Mouse (Mus musculus) myocyte (in vitro differentiated cells): Measurements from ENCODE around the gene Gna11.
A peak's percentile ranks its signal among the peaks of the same experiment; 100 is the strongest.

Experiments used
- CEBPB ChIP-seq: IDR thresholded peaks from 2 replicates; pipeline ENCODE4 v1.6.1; 2011; ENCODE audit warnings: mild to moderate bottlenecking, moderate library complexity; ENCODE audit not compliant: poor library complexity, insufficient read depth, severe bottlenecking
- E2F4 ChIP-seq: IDR thresholded peaks from one replicate; pipeline ENCODE4 v1.6.1; 2011; ENCODE audit warnings: mild to moderate bottlenecking, control low read depth, moderate library complexity; ENCODE audit not compliant: insufficient read depth
- MYOG ChIP-seq, 3 experiments: IDR thresholded peaks; one replicate each; pipeline ENCODE4 v1.6.1; 2011; ENCODE audit warnings: control low read depth in 2 of 3, low read depth in 2 of 3, mild to moderate bottlenecking in 2 of 3; ENCODE audit not compliant: insufficient read length in 2 of 3, control insufficient read depth in 1 of 3, insufficient read depth in 1 of 3
- POLR2A ChIP-seq: IDR thresholded peaks from one replicate; pipeline ENCODE4 v1.6.1; 2011; ENCODE audit warnings: low read depth, mild to moderate bottlenecking, control low read depth, moderate library complexity; ENCODE audit not compliant: insufficient read length
- POLR2AphosphoS2 ChIP-seq: IDR thresholded peaks from one replicate; pipeline ENCODE4 v1.6.1; 2011; ENCODE audit warnings: low read depth, control low read depth; ENCODE audit not compliant: insufficient read length
- SRF ChIP-seq: IDR thresholded peaks from one replicate; pipeline ENCODE4 v1.6.1; 2011; ENCODE audit warnings: low read depth; ENCODE audit not compliant: control insufficient read depth, insufficient read length
- TCF12 ChIP-seq: IDR thresholded peaks from one replicate; pipeline ENCODE4 v1.6.1; 2011; ENCODE audit warnings: mild to moderate bottlenecking, control low read depth; ENCODE audit not compliant: poor library complexity, insufficient read depth, severe bottlenecking
- TCF3 ChIP-seq: IDR thresholded peaks from one replicate; pipeline ENCODE4 v1.6.1; 2011; ENCODE audit warnings: low read depth, control low read depth; ENCODE audit not compliant: insufficient read length

DNA sequence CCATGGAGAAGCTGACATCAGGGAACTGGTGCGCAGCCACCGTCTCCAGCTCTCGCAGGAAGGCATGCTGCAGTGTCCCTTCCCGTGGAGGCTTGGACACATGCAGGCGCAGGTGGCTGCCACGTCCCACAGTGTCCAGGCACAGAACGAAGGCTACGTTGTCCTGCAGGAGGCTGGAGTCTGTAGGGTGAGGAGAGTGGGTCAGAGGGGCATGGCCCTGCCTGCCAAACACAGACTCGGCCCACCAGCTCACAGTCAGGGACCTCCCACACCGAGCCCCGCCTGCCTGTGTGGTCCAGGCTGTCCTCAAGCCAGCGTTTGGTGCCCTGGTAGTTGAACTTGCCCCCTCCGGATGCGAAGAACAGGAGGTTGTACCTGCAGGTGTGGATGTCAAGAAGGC is 55.0 kb downstream of the Gna11 start:
- TF ChIP-seq POLR2A: peak; percentile 34
- TF ChIP-seq TCF12: no peak
- TF ChIP-seq E2F4: no peak
- TF ChIP-seq TCF3: no peak
- no peak for TF ChIP-seq SRF
- no peak for TF ChIP-seq POLR2AphosphoS2
- no peak for TF ChIP-seq MYOG (IDR thresholded peaks at IDR 0.05; ENCODE audit: control insufficient read depth in 1 of 3, insufficient read depth in 1 of 3, insufficient read length in 2 of 3, low read depth in 2 of 3)
- TF ChIP-seq CEBPB: no peak
